Mouse (Mus musculus) heart, postnatal 0 days (tissue): Measurements from ENCODE around the gene Hrh1.

Source experiments
- CTCF ChIP-seq: IDR thresholded peaks from 2 replicates; pipeline ENCODE4 v1.5.1; 2016; ENCODE audit warnings: antibody characterized with exemption, control low read depth, low read depth
- EP300 ChIP-seq: IDR thresholded peaks from 2 replicates; pipeline ENCODE4 v1.6.1; 2016; ENCODE audit warnings: antibody characterized with exemption, low read depth

DNA sequence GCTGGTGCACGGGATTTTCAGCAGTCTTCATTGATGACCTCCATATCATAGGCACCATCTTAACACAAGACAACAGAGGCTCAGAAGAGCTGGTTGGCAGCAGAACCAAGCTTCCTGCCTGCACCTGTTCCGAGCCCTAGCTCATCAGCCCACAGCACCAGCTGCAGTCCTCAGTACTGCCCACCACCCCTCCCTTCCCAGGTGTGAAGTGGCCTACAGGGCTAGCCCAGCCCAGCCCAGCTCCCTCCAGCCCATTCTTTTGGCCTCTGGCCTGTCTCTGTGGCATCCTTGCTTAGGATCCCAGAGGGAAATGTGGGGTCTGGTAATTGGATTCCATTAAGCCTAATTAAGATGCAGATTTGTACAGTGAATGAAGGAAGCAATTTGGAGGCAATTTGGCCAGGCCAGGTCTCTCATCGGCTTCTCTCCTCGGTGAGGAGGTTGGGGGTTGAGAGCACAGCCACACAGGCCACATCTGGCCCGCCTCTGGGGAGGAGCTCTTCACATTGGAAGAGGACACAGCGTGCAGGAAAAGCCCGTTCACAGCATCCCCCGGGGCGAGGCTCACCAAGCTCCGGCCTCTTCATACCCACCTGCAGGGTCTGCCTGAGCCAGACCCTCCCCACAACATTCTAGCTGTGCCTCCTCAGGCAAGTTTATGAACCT is 43.2 kb downstream of the Hrh1 start:
- TF ChIP-seq CTCF = no peak
- no peak for TF ChIP-seq EP300
